Mouse (Mus musculus) MEL (cell line): ENCODE data around the gene 1700001P01Rik. TPM values are rescaled to one million over a fixed set of nuclear protein-coding genes. Genes with fewer than 3 reads are reported as not detected.

Experiments
- DNase-seq: peaks from one replicate; pipeline ENCODE4 v3.0.0; 2011; ENCODE audit warnings: low read depth, low spot score
- H3K27ac ChIP-seq: 2 replicates; pipeline ENCODE4 v1.5.1; 2012; ENCODE audit warnings: low read depth, mild to moderate bottlenecking, control low read depth, low read length, moderate library complexity; ENCODE audit not compliant: control insufficient read depth
- H3K27me3 ChIP-seq, 2 experiments: fragments of 150-350 bp in 1 of 2; sonication (generic) in 1 of 2; 2 replicates each; pipeline ENCODE4 v1.6.1; 2012; ENCODE audit warnings: low read length in 2 of 2, mild to moderate bottlenecking in 2 of 2, improper control_type of control experiment in 1 of 2, moderate library complexity in 1 of 2; ENCODE audit not compliant: insufficient read depth in 2 of 2, control insufficient read depth in 1 of 2
- H3K36me3 ChIP-seq, 2 experiments: 2 replicates each; pipeline ENCODE4 v1.6.1; 2012 to 2014; ENCODE audit warnings: low read length in 2 of 2, improper control_type of control experiment in 1 of 2, inconsistent platforms in 1 of 2, mild to moderate bottlenecking in 1 of 2; ENCODE audit not compliant: insufficient read depth in 2 of 2, control insufficient read depth in 1 of 2
- H3K4me1 ChIP-seq, 2 experiments: fragments of 150-350 bp in 1 of 2; sonication (generic) in 1 of 2; 2 replicates each; pipeline ENCODE4 v1.6.1; 2012; ENCODE audit warnings: low read length in 2 of 2, improper control_type of control experiment in 1 of 2, mild to moderate bottlenecking in 1 of 2; ENCODE audit not compliant: insufficient read depth in 2 of 2, control insufficient read depth in 1 of 2
- H3K4me3 ChIP-seq, 2 experiments: fragments of 150-350 bp in 1 of 2; sonication (generic) in 1 of 2; 2 replicates each; pipeline ENCODE4 v1.5.1; 2012; ENCODE audit warnings: low read depth in 2 of 2, low read length in 2 of 2, mild to moderate bottlenecking in 2 of 2, moderate library complexity in 2 of 2, control low read depth in 1 of 2, improper control_type of control experiment in 1 of 2; ENCODE audit not compliant: control insufficient read depth in 1 of 2, insufficient read depth in 1 of 2
- H3K79me2 ChIP-seq: 2 replicates; pipeline ENCODE4 v1.6.1; 2012; ENCODE audit warnings: mild to moderate bottlenecking, low read length, moderate library complexity; ENCODE audit not compliant: control insufficient read depth, poor library complexity, insufficient read depth
- H3K9ac ChIP-seq: 2 replicates; pipeline ENCODE4 v1.6.1; 2012; ENCODE audit warnings: low read depth, mild to moderate bottlenecking, control low read depth, low read length, moderate library complexity; ENCODE audit not compliant: control insufficient read depth, poor library complexity, severe bottlenecking
- H3K9me3 ChIP-seq: fragments of 150-350 bp; sonication (generic); replicated peaks from 2 replicates; pipeline ENCODE4 v1.6.1; 2012; ENCODE audit warnings: mild to moderate bottlenecking, low read length, improper control_type of control experiment, moderate library complexity; ENCODE audit not compliant: insufficient read depth
- BHLHE40 ChIP-seq: IDR thresholded peaks from 2 replicates; pipeline ENCODE4 v1.6.1; 2012; ENCODE audit warnings: low read depth, mild to moderate bottlenecking, inconsistent platforms, low read length, improper control_type of control experiment, borderline replicate concordance
- CHD2 ChIP-seq: IDR thresholded peaks from 2 replicates; pipeline ENCODE4 v1.6.1; 2011; ENCODE audit warnings: low read length, improper control_type of control experiment
- CTCF ChIP-seq, 3 experiments: IDR thresholded peaks in 2 of 3; conservative IDR thresholded peaks in 1 of 3; 2 replicates each; pipeline ENCODE4 v1.5.1; 2011 to 2012; ENCODE audit warnings: low read length in 3 of 3, low read depth in 2 of 3, mild to moderate bottlenecking in 2 of 3, improper control_type of control experiment in 1 of 3, inconsistent platforms in 1 of 3, mixed read lengths in 1 of 3, moderate library complexity in 1 of 3; ENCODE audit not compliant: control insufficient read depth in 1 of 3, insufficient read depth in 1 of 3, poor library complexity in 1 of 3, severe bottlenecking in 1 of 3
- E2F4 ChIP-seq: IDR thresholded peaks from 2 replicates; pipeline ENCODE4 v1.6.1; 2011; ENCODE audit warnings: low read depth, low read length, improper control_type of control experiment, borderline replicate concordance
- ELF1 ChIP-seq: IDR thresholded peaks from 2 replicates; pipeline ENCODE4 v1.6.1; 2014; ENCODE audit warnings: low read depth, mild to moderate bottlenecking, inconsistent platforms, low read length, improper control_type of control experiment, moderate library complexity
- ETS1 ChIP-seq: IDR thresholded peaks from 2 replicates; pipeline ENCODE4 v1.6.1; 2012; ENCODE audit warnings: low read depth, mild to moderate bottlenecking, inconsistent platforms, low read length, improper control_type of control experiment, moderate library complexity
- GABPA ChIP-seq: IDR thresholded peaks from 2 replicates; pipeline ENCODE4 v1.6.1; 2012; ENCODE audit warnings: low read depth, mild to moderate bottlenecking, inconsistent platforms, low read length, improper control_type of control experiment, moderate library complexity
- GATA1 ChIP-seq: IDR thresholded peaks from 2 replicates; pipeline ENCODE4 v1.6.1; 2011; ENCODE audit warnings: low read depth, low read length, improper control_type of control experiment
- HCFC1 ChIP-seq: IDR thresholded peaks from 2 replicates; pipeline ENCODE4 v1.6.1; 2012; ENCODE audit warnings: low read depth, mild to moderate bottlenecking, inconsistent platforms, low read length, improper control_type of control experiment, moderate library complexity
- JUND ChIP-seq: IDR thresholded peaks from 2 replicates; pipeline ENCODE4 v1.6.1; 2011; ENCODE audit warnings: low read depth, mild to moderate bottlenecking, improper control_type of control experiment, low read length
- KAT2A ChIP-seq: conservative IDR thresholded peaks from 2 replicates; pipeline ENCODE4 v1.6.1; 2012; ENCODE audit warnings: low read depth, low read length, improper control_type of control experiment, inconsistent platforms
- MAFK ChIP-seq: IDR thresholded peaks from 2 replicates; pipeline ENCODE4 v1.6.1; 2011; ENCODE audit warnings: low read depth, mild to moderate bottlenecking, low read length, improper control_type of control experiment, borderline replicate concordance
- MAX ChIP-seq: IDR thresholded peaks from 2 replicates; pipeline ENCODE4 v1.6.1; 2011; ENCODE audit warnings: low read length, improper control_type of control experiment
- MEF2A ChIP-seq: IDR thresholded peaks from 2 replicates; pipeline ENCODE4 v1.6.1; 2014; ENCODE audit warnings: low read depth, mild to moderate bottlenecking, inconsistent platforms, low read length, improper control_type of control experiment; ENCODE audit not compliant: poor library complexity, insufficient replicate concordance, severe bottlenecking; ENCODE audit errors: extremely low read depth
- MXI1 ChIP-seq: IDR thresholded peaks from 2 replicates; pipeline ENCODE4 v1.6.1; 2011; ENCODE audit warnings: mild to moderate bottlenecking, low read depth, low read length, improper control_type of control experiment
- MYB ChIP-seq: IDR thresholded peaks from 2 replicates; pipeline ENCODE4 v1.6.1; 2011; ENCODE audit warnings: mild to moderate bottlenecking, low read depth, low read length, improper control_type of control experiment
- MYC ChIP-seq: IDR thresholded peaks from 2 replicates; pipeline ENCODE4 v1.6.1; 2011; ENCODE audit warnings: low read depth, mild to moderate bottlenecking, low read length, improper control_type of control experiment, moderate library complexity
- POLR2A ChIP-seq, 2 experiments: IDR thresholded peaks; 2 replicates each; pipeline ENCODE4 v1.6.1; 2011 to 2012; ENCODE audit warnings: low read length in 2 of 2, mild to moderate bottlenecking in 2 of 2, control low read depth in 1 of 2, improper control_type of control experiment in 1 of 2, low read depth in 1 of 2, moderate library complexity in 1 of 2; ENCODE audit not compliant: control insufficient read depth in 1 of 2, insufficient read depth in 1 of 2, poor library complexity in 1 of 2
- POLR2AphosphoS2 ChIP-seq: IDR thresholded peaks from 2 replicates; pipeline ENCODE4 v1.6.1; 2011; ENCODE audit warnings: low read length, improper control_type of control experiment
- SMC3 ChIP-seq: IDR thresholded peaks from 2 replicates; pipeline ENCODE4 v1.6.1; 2011; ENCODE audit warnings: low read depth, low read length, improper control_type of control experiment
- TAL1 ChIP-seq: IDR thresholded peaks from 2 replicates; pipeline ENCODE4 v1.6.1; 2012; ENCODE audit warnings: mild to moderate bottlenecking, inconsistent platforms, low read length, moderate library complexity, mixed read lengths
- TBP ChIP-seq: IDR thresholded peaks from 2 replicates; pipeline ENCODE4 v1.8.0; 2011; ENCODE audit warnings: low read depth, low read length, improper control_type of control experiment
- TCF12 ChIP-seq: IDR thresholded peaks from 2 replicates; pipeline ENCODE4 v1.6.1; 2014; ENCODE audit warnings: low read depth, mild to moderate bottlenecking, inconsistent platforms, low read length, improper control_type of control experiment, moderate library complexity
- UBTF ChIP-seq: IDR thresholded peaks from 2 replicates; pipeline ENCODE4 v1.6.1; 2012; ENCODE audit warnings: low read depth, mild to moderate bottlenecking, inconsistent platforms, low read length, improper control_type of control experiment, moderate library complexity, borderline replicate concordance; ENCODE audit not compliant: insufficient read depth
- USF1 ChIP-seq: IDR thresholded peaks from 2 replicates; pipeline ENCODE4 v1.6.1; 2014; ENCODE audit warnings: low read depth, mild to moderate bottlenecking, inconsistent platforms, low read length, improper control_type of control experiment, moderate library complexity
- USF2 ChIP-seq, 2 experiments: IDR thresholded peaks; 2 replicates each; pipeline ENCODE4 v1.6.1; 2011 to 2012; ENCODE audit warnings: improper control_type of control experiment in 2 of 2, low read length in 2 of 2, borderline replicate concordance in 1 of 2, inconsistent platforms in 1 of 2, low read depth in 1 of 2, mild to moderate bottlenecking in 1 of 2; ENCODE audit not compliant: insufficient read depth in 1 of 2
- ZC3H11A ChIP-seq: IDR thresholded peaks from 2 replicates; pipeline ENCODE4 v1.6.1; 2012; ENCODE audit warnings: low read depth, mild to moderate bottlenecking, inconsistent platforms, low read length, improper control_type of control experiment
- ZKSCAN1 ChIP-seq: IDR thresholded peaks from 2 replicates; pipeline ENCODE4 v1.6.1; 2012; ENCODE audit warnings: low read depth, mild to moderate bottlenecking, inconsistent platforms, low read length, improper control_type of control experiment, moderate library complexity
- ZMIZ1 ChIP-seq: IDR thresholded peaks from 2 replicates; pipeline ENCODE4 v1.6.1; 2012; ENCODE audit warnings: low read depth, mild to moderate bottlenecking, inconsistent platforms, low read length, improper control_type of control experiment, moderate library complexity
- ZNF384 ChIP-seq: IDR thresholded peaks from 2 replicates; pipeline ENCODE4 v1.6.1; 2012; ENCODE audit warnings: low read depth, mild to moderate bottlenecking, inconsistent platforms, low read length, improper control_type of control experiment
- polyA plus RNA-seq, 2 experiments: library from polyadenylated mRNA; stranded (reverse) in 1 of 2; unstranded in 1 of 2; fragments of >175 nt in 1 of 2; fragments of >200 nt in 1 of 2; gene quantifications; 2 replicates each; pipeline versions ENCODE4 v1.2.1 to v1.2.4; 2012; ENCODE audit warnings: low replicate concordance in 2 of 2, low read depth in 1 of 2; ENCODE audit not compliant: insufficient read length in 2 of 2, insufficient read depth in 1 of 2, missing spikeins in 1 of 2
- total RNA-seq: library from RNA; depleted of rRNA; stranded (reverse); fragments of 300-350 nt; gene quantifications from 2 replicates; pipeline ENCODE4 v1.2.3, GENCODE M21; 2012

1700001P01Rik gene
- total and polyA plus RNA-seq, 3 experiments: 0.43 to 0.69 TPM; not detected in 1

- TF ChIP-seq USF1 (0 out of 2 replicates have a peak, but pooled peaks have one; percentile 22), MYB (no peak), SMC3 (no peak), ETS1 (no peak; the same call in none of the 2 replicates), TCF12 (no peak), ELF1 (peak; percentile 72), ZC3H11A (no peak), ZMIZ1 (peak; percentile 40; the same call in 1 of the 2 replicates), CHD2 (no peak), GATA1 (no peak), GABPA (no peak; the same call in 1 of the 2 replicates), BHLHE40 (no peak), ZNF384 (no peak), ZKSCAN1 (no peak), MAX (0 out of 2 replicates have a peak, but pooled peaks have one; percentile 31), KAT2A (no peak), HCFC1 (no peak; the same call in 1 of the 2 replicates), MYC (0 out of 2 replicates have a peak, but pooled peaks have one; percentile 8), E2F4 (no peak; the same call in 1 of the 2 replicates), POLR2AphosphoS2 (peak; percentile 59; the same call in 1 of the 2 replicates)
Observed at GRCm38 (mm10) chr11:97799994-97800690, 24.4 kb upstream of the 1700001P01Rik start (continued).

DNA sequence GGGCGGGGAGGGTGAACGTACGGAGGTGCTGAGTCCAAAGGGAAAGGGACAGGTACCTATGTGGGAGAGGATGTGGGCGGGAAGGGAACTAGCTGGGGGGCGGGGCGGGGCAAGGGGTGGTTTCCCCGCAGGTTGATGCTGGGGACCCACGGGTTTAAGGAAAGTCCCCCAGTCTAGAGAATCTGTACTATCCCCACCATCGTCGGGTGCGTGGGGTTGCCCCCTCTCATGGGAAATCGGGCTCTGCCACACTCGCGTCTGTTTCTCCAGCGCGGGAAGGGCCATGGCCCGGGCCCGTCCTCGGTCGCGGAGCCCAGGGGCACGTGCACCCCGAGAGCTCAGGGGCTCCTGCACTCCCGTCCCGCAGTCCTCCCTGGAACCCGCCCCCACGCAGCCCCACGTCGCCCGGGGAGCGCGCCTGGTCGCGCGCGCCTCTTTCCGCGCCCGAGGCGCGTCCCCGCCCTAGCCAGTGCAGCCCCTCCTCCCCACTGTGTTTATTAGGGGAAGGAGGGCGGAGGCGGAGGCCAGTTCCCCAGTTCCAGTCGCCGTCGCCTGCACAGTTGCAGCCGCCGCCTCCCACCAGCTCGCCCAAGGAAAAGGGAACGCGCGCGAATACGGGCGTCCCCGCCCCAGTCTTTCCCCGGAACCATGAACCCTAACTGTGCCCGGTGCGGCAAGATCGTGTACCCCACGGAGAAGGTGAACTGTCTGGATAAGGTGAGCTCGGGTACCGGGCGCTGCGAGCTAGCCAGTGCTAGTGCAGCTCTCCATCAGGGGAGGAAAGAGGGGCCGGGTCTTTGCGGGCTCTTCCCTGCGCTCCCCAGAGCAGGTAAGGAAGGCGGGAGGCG is 23.7 kb upstream of the 1700001P01Rik start:
- peaks cover 13% of the 10 kb centered on the region; the same call in 1 of the 2 replicates for H3K79me2 ChIP-seq
- H3K36me3 ChIP-seq: peaks cover 0 to 7% of the 10 kb centered on the region in 2 experiments; a peak in 2 of 4 replicates
- H3K4me3 ChIP-seq: peak overlapping the region; percentile 86 to 93
- H3K27ac ChIP-seq: peak overlapping the region; percentile 87
- no peaks in the 10 kb centered on the region for H3K9me3 ChIP-seq
- peak; percentile 95 for DNase-seq
- H3K9ac ChIP-seq: peak overlapping the region; percentile 82
- peaks cover 0 to 15% of the 10 kb centered on the region in 2 experiments; a peak in 2 of 4 replicates for H3K4me1 ChIP-seq
- no peaks in the 10 kb centered on the region for H3K27me3 ChIP-seq
- no peak for TF ChIP-seq USF2 (IDR thresholded peaks at IDR 0.05; ENCODE audit: borderline replicate concordance in 1 of 2, insufficient read depth in 1 of 2, low read depth in 1 of 2, low read length in 2 of 2)
- no peak for TF ChIP-seq JUND
- TF ChIP-seq MAFK: no peak
- TF ChIP-seq POLR2A (IDR thresholded peaks at IDR 0.05; ENCODE audit: control insufficient read depth in 1 of 2, insufficient read depth in 1 of 2, low read depth in 1 of 2, low read length in 2 of 2, poor library complexity in 1 of 2): peak; percentile 61 to 69; a peak in 3 of 4 replicates
- no peak for TF ChIP-seq MEF2A
- TF ChIP-seq TCF12: no peak; the same call in 1 of the 2 replicates
- peak; percentile 87 for TF ChIP-seq ZMIZ1
- no peak for TF ChIP-seq GABPA
- no peak for TF ChIP-seq TAL1
- TF ChIP-seq ZNF384: no peak
- TF ChIP-seq ZC3H11A: no peak
- TF ChIP-seq CHD2: no peak
- peak; percentile 39; the same call in 1 of the 2 replicates for TF ChIP-seq ETS1
- no peak for TF ChIP-seq MYB
- TF ChIP-seq CTCF (IDR thresholded peaks at IDR 0.05 in 2 of 3, conservative IDR thresholded peaks at IDR 0.05 in 1 of 3; ENCODE audit: control insufficient read depth in 1 of 3, insufficient read depth in 1 of 3, low read depth in 2 of 3, low read length in 3 of 3, poor library complexity in 1 of 3, severe bottlenecking in 1 of 3): no peak
- no peak for TF ChIP-seq GATA1
- peak; percentile 90 for TF ChIP-seq MXI1
- 0 out of 2 replicates have a peak, but pooled peaks have one; percentile 57 for TF ChIP-seq UBTF
- TF ChIP-seq TBP: no peak; the same call in 1 of the 2 replicates
